Mouse (Mus musculus) liver, embryonic 15.5 days (tissue): ENCODE results near the gene Nr6a1. TPM values are rescaled to one million over a fixed set of nuclear protein-coding genes. Genes with fewer than 3 reads are reported as not detected.

Experiments
- ATAC-seq: fragments of 200-750 bp; cut with Nextera tagmentation; 2 replicates; pipeline ENCODE4 v1.8.0; 2017; ENCODE audit warnings: moderate number of reproducible peaks, mild to moderate bottlenecking, moderate library complexity; ENCODE audit not compliant: insufficient read depth
- H3K27ac ChIP-seq: fragments of 300-500 bp; sonication (generic); replicated peaks from 2 replicates; pipeline ENCODE4 v1.5.1; 2015; ENCODE audit warnings: mild to moderate bottlenecking, inconsistent platforms
- H3K27me3 ChIP-seq: fragments of 300-500 bp; sonication (generic); 2 replicates; pipeline ENCODE4 v1.6.1; 2015; ENCODE audit warnings: mild to moderate bottlenecking, inconsistent platforms
- H3K36me3 ChIP-seq: fragments of 300-500 bp; sonication (generic); replicated peaks from 2 replicates; pipeline ENCODE4 v1.6.1; 2015; ENCODE audit warnings: moderate library complexity, mild to moderate bottlenecking, inconsistent platforms
- H3K4me1 ChIP-seq: fragments of 300-500 bp; sonication (generic); replicated peaks from 2 replicates; pipeline ENCODE4 v1.6.1; 2015; ENCODE audit warnings: inconsistent platforms
- H3K4me2 ChIP-seq: fragments of 300-500 bp; sonication (generic); 2 replicates; pipeline ENCODE4 v1.6.1; 2015; ENCODE audit warnings: moderate library complexity, mild to moderate bottlenecking, inconsistent platforms
- H3K4me3 ChIP-seq: fragments of 300-500 bp; sonication (generic); replicated peaks from 2 replicates; pipeline ENCODE4 v1.5.1; 2015; ENCODE audit warnings: mild to moderate bottlenecking, inconsistent platforms
- H3K9ac ChIP-seq: fragments of 300-500 bp; sonication (generic); 2 replicates; pipeline ENCODE4 v1.6.1; 2015; ENCODE audit warnings: moderate library complexity, mild to moderate bottlenecking, inconsistent platforms
- H3K9me3 ChIP-seq: fragments of 300-500 bp; sonication (generic); replicated peaks from 2 replicates; pipeline ENCODE4 v1.6.1; 2016; ENCODE audit warnings: inconsistent platforms
- WGBS: fragments of 180-500 bp; shearing (Covaris S2); methylation state at CpG from one replicate; pipeline ENCODE4 v1.1.7; 2015; ENCODE audit warnings: mixed read lengths; ENCODE audit not compliant: insufficient replicate concordance; 5-methylcytosine and 5-hydroxymethylcytosine counted together
- polyA plus RNA-seq: library from polyadenylated mRNA; unstranded; fragments of >200 nt; fragmentation: Nextera tagmentation; extraction: Ambion mirVana; gene quantifications from 2 replicates; pipeline ENCODE4 v1.2.1, GENCODE M21; 2015

Nr6a1 gene
- polyA plus RNA-seq, result 1.1 TPM in 2 replicates

DNA sequence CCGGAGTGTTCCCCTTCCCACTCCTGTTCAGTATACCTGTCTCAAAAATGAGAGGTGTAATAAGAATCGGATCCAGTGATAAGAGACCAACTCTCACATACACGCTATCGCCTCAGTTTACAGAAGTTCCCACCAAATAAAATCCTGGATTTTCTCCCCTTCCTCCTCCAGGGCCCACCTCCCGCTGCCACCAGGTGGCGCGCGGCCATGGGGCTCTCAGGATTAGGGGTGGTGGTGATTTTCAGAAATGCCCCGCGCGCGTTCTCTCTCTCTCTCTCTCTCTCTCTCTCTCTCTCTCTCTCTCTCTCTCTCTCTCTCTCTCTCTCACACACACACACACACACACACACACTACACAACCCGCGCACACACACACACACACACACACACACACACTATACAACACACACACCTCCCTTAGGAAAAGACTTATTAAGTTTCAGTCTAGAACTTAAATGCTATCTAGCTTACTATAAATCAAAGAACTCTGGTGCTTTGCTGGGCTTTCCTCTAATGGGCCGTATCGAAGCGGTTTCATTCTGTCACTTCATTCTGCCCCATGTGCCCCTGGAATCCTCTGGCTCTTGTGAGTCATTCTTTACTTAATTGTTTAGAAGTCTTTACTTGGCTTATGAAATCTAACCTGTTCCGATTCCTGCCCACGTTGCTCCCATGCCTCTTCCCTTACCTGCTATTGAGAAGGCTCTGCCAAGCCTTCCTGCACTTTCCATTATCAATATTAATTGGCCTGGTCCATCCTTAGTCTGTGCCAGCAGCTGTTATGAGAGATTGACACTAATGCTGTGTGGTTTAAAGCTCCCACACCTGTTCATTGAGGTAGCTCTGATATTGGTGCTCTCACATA, at the start of gene Nr6a1:
Gene Nr6a1 (minus strand): TSS at position 574 of the 865 bp plus-strand sequence.
- WGBS, result 9% methylated on average over 18 of the region's 19 CpGs
- peak; percentile 38; the same call in 1 of the 2 replicates for ATAC-seq
- H3K4me1 ChIP-seq, result peaks cover 36% of the 10 kb centered on the region
- H3K9me3 ChIP-seq, result no peaks in the 10 kb centered on the region
- H3K36me3 ChIP-seq, result no peaks in the 10 kb centered on the region
- 0 out of 2 replicates have a peak within 1 kb of the TSS, but pooled peaks have one; percentile 3 for H3K9ac ChIP-seq
- peak within 1 kb of the TSS; percentile 45 for H3K27ac ChIP-seq
- peaks cover 58% of the 10 kb centered on the region for H3K27me3 ChIP-seq
- peak within 1 kb of the TSS; percentile 97 for H3K4me2 ChIP-seq
- H3K4me3 ChIP-seq, result peak within 1 kb of the TSS; percentile 89

DNA sequence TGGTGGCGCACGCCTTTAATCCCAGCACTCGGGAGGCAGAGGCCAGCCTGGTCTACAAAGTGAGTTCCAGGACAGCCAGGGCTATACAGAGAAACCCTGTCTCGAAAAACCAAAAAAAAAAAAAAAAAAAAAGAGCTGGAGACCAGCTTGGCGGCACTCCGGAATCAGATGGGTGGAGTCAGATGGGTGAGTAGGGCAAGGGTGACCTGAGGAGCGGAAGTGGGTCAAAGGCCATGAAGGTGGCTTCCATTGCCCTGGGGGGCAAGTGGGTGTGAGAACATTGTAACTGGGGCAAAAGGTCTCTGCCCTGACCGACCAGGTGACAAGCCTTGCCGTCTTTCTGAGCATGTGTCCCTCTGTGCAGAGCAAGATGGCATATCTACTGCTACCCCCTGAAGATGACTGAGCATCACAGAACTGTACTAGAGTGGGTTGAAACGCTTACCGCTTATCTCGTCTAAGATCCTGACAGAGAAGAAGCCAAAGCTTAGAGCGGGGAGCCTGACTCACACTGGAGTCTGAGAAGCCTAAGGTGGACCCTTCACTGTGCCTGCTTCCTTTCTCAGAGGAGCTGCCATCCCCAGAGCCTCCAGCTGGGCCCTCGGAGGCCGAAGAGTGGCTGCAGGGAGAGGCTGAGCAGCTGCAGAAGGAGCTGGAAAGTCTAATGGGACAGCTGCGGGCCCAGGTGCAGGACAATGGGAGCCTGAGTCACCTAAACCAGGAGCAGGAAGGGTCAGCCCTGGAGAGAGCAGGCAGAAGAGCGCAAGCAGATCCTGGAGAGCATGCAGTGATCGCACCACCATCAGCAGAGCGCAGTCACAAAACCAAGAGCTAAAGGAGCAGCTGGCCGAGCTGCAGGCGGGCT, 48.7 kb upstream of the Nr6a1 start:
- no peak overlapping the region for H3K27ac ChIP-seq
- H3K27me3 ChIP-seq, result peaks cover 28% of the 10 kb centered on the region
- WGBS, result 72% methylated on average over 21 of the region's 21 CpGs
- peaks cover 9% of the 10 kb centered on the region for H3K4me1 ChIP-seq
- no peak overlapping the region for H3K4me2 ChIP-seq
- H3K9ac ChIP-seq, result no peak overlapping the region
- no peak for ATAC-seq
- no peaks in the 10 kb centered on the region for H3K9me3 ChIP-seq
- H3K4me3 ChIP-seq, result no peak overlapping the region
- H3K36me3 ChIP-seq, result no peaks in the 10 kb centered on the region

DNA sequence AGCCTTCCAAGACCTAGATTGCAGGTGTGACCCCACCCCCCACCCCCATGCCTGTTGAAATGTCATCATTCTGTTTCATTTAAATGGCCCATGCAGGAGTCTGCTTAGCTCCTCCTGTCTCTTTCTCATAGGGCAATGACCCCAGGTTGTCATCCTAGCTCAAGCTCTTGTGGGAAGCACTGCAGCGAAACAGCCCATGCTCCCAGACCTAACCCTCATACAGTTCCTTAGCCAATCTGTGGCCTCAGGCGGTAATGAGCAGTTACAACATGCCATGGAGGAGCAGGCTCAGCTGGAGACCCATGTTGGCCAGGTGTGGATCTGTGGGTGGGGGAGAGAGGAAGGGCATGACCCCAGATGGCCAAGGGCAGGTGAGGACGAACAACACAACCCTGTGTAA, 47.7 kb upstream of the Nr6a1 start:
- H3K9ac ChIP-seq, result no peak overlapping the region
- peaks cover 28% of the 10 kb centered on the region for H3K27me3 ChIP-seq
- no peak for ATAC-seq
- no peak overlapping the region for H3K4me3 ChIP-seq
- no peaks in the 10 kb centered on the region for H3K9me3 ChIP-seq
- 65% methylated on average over 3 of the region's 3 CpGs for WGBS
- no peak overlapping the region for H3K4me2 ChIP-seq
- H3K27ac ChIP-seq, result no peak overlapping the region
- no peaks in the 10 kb centered on the region for H3K36me3 ChIP-seq
- peaks cover 19% of the 10 kb centered on the region for H3K4me1 ChIP-seq

GRCm38 (mm10) chr2:38974171-38974570, 46.7 kb upstream of the Nr6a1 start:
- Histone ChIP-seq H3K4me1 (peaks cover 28% of the 10 kb centered on the region), H3K9me3 (no peaks in the 10 kb centered on the region), H3K36me3 (no peaks in the 10 kb centered on the region), H3K4me2 (no peak overlapping the region), H3K4me3 (no peak overlapping the region), H3K9ac (no peak overlapping the region), H3K27me3 (peaks cover 19% of the 10 kb centered on the region), H3K27ac (no peak overlapping the region)
- ATAC-seq, result no peak
- 42% methylated on average over 2 of the region's 2 CpGs for WGBS

DNA sequence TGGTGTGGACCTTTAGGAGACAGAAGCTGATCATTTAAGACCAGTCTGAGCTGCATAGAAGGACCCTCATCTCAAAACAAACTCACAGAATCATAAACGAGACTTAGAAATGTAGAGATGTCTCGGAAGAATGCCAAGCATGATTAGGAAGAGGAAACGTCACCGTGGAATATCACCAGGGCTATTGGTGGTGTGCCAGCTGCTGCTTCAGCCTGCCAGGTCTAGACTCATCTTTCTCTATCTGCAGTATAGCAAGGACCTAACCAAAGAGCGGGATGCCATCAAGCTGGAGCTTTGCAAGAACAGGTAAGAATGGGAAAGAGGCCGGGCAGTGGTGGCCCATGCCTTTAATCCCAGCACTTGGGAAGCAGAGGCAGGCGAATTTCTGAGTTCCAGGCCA, 46.2 kb upstream of the Nr6a1 start:
- Histone ChIP-seq H3K36me3 (no peaks in the 10 kb centered on the region), H3K4me2 (no peak overlapping the region), H3K9me3 (no peaks in the 10 kb centered on the region), H3K27ac (no peak overlapping the region), H3K4me3 (no peak overlapping the region), H3K27me3 (peaks cover 19% of the 10 kb centered on the region), H3K9ac (no peak overlapping the region), H3K4me1 (peaks cover 32% of the 10 kb centered on the region)
- 73% methylated on average over 7 of the region's 7 CpGs for WGBS
- ATAC-seq, result no peak

GRCm38 (mm10) chr2:38973223-38973622, 45.7 kb upstream of the Nr6a1 start:
- Histone ChIP-seq H3K27ac (no peak overlapping the region), H3K4me3 (no peak overlapping the region), H3K9ac (no peak overlapping the region), H3K9me3 (no peaks in the 10 kb centered on the region), H3K4me2 (no peak overlapping the region), H3K4me1 (peaks cover 32% of the 10 kb centered on the region), H3K36me3 (no peaks in the 10 kb centered on the region), H3K27me3 (peaks cover 19% of the 10 kb centered on the region)
- ATAC-seq, result no peak
- 15% methylated on average over 2 of the region's 2 CpGs for WGBS

DNA sequence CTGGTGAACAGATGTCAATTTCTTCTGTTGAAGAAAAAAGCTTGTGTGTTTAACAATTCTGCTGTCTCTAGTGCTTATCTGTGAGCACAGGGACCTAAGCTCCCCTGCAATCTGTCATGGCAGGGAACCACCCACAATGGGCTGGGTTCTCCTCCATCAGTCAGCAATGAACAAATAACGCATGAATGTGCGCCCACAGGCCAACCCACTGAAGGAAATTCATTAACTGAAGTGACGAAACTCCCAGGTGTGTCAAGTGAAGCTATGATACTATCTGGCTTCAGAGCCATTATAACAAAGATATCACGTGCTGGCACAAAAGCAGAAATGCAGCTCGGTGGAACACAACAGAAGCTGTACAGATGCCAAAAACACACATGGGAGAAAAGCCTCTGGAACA, 42.6 kb upstream of the Nr6a1 start:
- Histone ChIP-seq H3K9me3 (no peaks in the 10 kb centered on the region), H3K36me3 (no peaks in the 10 kb centered on the region), H3K9ac (no peak overlapping the region), H3K27me3 (no peaks in the 10 kb centered on the region), H3K4me3 (no peak overlapping the region), H3K4me2 (peak overlapping the region; percentile 56), H3K27ac (peak overlapping the region; percentile 90), H3K4me1 (peaks cover 40% of the 10 kb centered on the region)
- 16% methylated on average over 5 of the region's 5 CpGs for WGBS
- peak; percentile 95 for ATAC-seq

- peaks cover 40% of the 10 kb centered on the region for H3K4me1 ChIP-seq
- no peaks in the 10 kb centered on the region for H3K9me3 ChIP-seq
- no peak overlapping the region for H3K4me3 ChIP-seq
- no peaks in the 10 kb centered on the region for H3K36me3 ChIP-seq
- H3K27me3 ChIP-seq, result no peaks in the 10 kb centered on the region
- no peak overlapping the region for H3K9ac ChIP-seq
- 41% methylated on average over 2 of the region's 2 CpGs for WGBS
- H3K4me2 ChIP-seq, result peak overlapping the region; percentile 56
- peak overlapping the region; percentile 90 for H3K27ac ChIP-seq
- peak; percentile 67 for ATAC-seq
Observed at GRCm38 (mm10) chr2:38969650-38970049, 42.2 kb upstream of the Nr6a1 start.

DNA sequence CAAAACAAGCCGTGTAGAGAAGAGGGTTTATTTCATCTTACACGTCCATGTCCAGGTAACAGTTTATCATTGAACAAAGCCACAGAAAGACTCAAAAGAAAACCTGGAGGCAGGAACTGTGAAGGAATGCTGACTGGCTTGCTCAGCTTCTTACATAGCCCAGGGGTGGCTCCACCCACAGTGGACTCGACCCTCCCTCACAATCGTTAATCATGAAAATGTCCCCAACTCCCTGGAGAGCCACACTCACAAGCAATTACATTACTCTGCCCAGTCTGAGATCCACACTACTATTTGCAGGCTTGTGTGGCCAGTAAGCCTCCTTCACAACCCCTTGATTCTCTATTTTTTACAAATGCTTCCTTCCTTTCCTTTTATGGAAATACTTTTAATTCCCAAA, 36.7 kb upstream of the Nr6a1 start:
- WGBS, result 41% methylated on average over 4 of the region's 4 CpGs
- ATAC-seq, result no peak

DNA sequence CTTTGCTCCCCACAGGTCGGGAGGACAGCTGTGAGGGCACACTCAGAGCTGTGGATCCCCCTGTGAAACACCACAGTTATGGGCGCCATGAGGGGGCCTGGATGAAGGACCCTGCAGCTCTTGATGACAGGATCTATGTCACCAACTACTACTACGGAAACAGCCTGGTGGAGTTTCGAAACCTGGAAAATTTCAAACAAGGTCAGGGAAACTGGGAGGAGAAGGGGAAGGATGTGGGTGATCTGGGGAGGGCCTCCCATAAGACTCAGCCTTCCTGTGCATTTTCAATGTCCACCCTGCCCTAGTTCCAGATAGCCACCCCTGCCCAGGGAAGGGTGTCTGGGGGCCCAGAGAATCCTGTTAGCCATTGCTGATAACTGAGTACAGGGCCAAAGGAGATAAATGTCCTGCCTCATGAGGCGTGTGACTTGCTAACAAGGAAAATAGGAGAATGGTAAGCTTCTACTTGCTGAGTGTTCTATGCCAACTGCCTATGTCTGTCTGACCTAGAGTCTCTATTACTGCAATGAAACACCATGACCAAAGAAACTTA, 30.3 kb upstream of the Nr6a1 start:
- H3K4me3 ChIP-seq, result no peak overlapping the region
- no peaks in the 10 kb centered on the region for H3K36me3 ChIP-seq
- WGBS, result 56% methylated on average over 5 of the region's 5 CpGs
- H3K4me2 ChIP-seq, result no peak overlapping the region
- peaks cover 17% of the 10 kb centered on the region; the same call in 1 of the 2 replicates for H3K4me1 ChIP-seq
- no peak overlapping the region for H3K27ac ChIP-seq
- H3K9ac ChIP-seq, result no peak overlapping the region
- H3K9me3 ChIP-seq, result no peaks in the 10 kb centered on the region
- ATAC-seq, result no peak
- H3K27me3 ChIP-seq, result no peaks in the 10 kb centered on the region

More for the DNA sequence above, 36.7 kb upstream of the Nr6a1 start:
- peaks cover 20% of the 10 kb centered on the region for H3K4me1 ChIP-seq
- no peak overlapping the region for H3K4me2 ChIP-seq
- no peaks in the 10 kb centered on the region for H3K9me3 ChIP-seq
- H3K27ac ChIP-seq, result no peak overlapping the region
- H3K27me3 ChIP-seq, result no peaks in the 10 kb centered on the region
- H3K4me3 ChIP-seq, result no peak overlapping the region
- H3K9ac ChIP-seq, result no peak overlapping the region
- H3K36me3 ChIP-seq, result no peaks in the 10 kb centered on the region

GRCm38 (mm10) chr2:38956062-38956461, 28.6 kb upstream of the Nr6a1 start:
- 43% methylated on average over 2 of the region's 2 CpGs for WGBS
- Histone ChIP-seq H3K4me2 (no peak overlapping the region), H3K9me3 (no peaks in the 10 kb centered on the region), H3K9ac (no peak overlapping the region), H3K4me1 (peaks cover 13% of the 10 kb centered on the region; the same call in 1 of the 2 replicates), H3K27me3 (no peaks in the 10 kb centered on the region), H3K36me3 (no peaks in the 10 kb centered on the region), H3K27ac (no peak overlapping the region), H3K4me3 (no peak overlapping the region)
- ATAC-seq, result no peak
